Mouse (Mus musculus): ENCODE measurements around the gene Chid1. TPM values are rescaled to one million over a fixed set of nuclear protein-coding genes. Genes with fewer than 3 reads are reported as not detected.

Gene Chid1
- polyA plus RNA-seq, 1 experiment from 2014 or later = 25.2 TPM

DNA sequence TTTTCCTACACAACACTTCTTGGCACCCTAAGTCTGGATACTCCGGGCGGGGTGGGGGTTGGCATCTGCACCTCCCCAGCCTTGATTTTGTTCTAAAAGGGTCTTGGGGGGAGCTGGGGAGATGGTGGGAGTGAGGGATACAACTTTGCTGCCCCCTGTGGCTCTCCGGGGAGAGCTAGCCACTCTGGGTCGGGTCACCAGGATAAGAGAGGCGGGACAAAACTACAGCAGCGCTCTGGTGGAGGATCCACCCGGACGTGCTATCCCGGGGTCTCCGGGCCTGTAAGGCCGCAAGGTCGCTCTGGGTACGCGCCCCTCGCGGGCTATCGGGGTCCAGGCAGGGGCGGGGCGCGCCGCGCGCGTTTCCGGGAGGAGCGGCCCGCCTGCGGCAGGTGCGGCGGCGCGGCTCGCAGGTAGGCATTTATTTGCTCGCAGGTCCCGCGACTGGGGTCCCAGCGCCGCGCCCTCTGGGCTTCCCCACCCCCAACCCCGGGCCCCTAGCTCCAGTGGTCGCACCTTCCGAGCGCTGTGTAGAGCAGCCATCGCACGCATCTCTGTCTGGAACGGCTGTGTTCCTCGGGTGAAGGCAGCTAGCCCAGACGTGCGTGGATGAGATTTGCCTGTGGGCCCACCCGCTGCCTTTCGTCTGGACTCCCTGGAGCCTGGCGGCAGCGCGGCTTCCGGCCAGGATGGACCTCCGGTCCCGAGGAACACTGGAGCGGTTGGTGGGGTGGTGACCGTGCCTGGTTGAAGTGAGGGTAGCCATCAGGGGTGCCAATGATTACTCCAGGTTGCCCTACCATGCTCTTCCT lies 77.9 kb downstream of the Chid1 start:
- H3K27me3 ChIP-seq = peaks cover 81% of the 10 kb centered on the region
- H3K36me3 ChIP-seq (replicated peaks) = peaks cover 12% of the 10 kb centered on the region; the same call in 1 of the 2 replicates

DNA sequence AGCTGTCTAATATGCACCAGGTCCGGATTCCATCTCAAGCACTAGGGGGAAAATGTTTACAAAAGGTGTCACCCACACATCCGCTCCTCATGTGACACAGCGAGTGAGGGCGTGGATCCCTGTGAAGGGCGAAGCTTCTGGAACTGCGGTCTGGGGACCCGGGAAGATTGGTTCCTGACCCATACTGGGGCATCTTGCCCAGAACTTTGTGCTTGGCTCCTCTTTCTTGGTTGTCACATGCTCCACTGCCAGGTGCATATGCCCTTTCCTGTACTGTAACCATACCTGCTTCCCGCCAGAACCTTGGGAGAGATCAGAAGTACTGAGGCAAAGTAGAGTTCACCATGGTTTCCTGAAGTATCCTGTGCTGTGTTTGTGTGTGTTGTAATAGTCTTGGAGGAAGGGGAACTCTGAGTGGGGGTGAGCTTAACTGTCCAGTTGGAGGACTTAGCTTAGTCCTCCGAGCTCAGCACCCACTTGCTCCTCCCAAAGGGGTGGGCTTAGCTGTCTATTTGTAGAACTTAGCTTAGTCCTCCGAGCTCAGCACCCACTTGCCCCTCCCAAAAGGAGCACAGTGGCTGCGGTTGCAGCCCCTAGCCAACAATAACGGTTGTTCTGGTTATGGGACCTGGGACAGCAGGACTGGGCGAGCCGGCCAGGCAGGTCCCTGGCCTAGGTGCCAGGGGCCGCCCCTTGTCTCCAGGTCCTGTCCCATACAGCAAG lies 79.1 kb downstream of the Chid1 start, which contains the start of gene Cracr2b:
Cracr2b (plus strand) TSS at position 704 of the 723 bp plus-strand sequence.
- ATAC-seq (ENCODE audit: insufficient read depth) = no peak
- 54% methylated on average over 15 of the region's 15 CpGs for WGBS (ENCODE audit: insufficient replicate concordance)
- peaks cover 12% of the 10 kb centered on the region; the same call in 1 of the 2 replicates for H3K36me3 ChIP-seq (replicated peaks)

More for the DNA sequence above, 77.9 kb downstream of the Chid1 start:
- peak overlapping the region; percentile 40; the same call in 1 of the 2 replicates for H3K9ac ChIP-seq
- peak overlapping the region; percentile 66 for H3K4me2 ChIP-seq
- no peak overlapping the region for H3K27ac ChIP-seq (replicated peaks)
- WGBS (ENCODE audit: insufficient replicate concordance) = 3% methylated on average over 54 of the region's 59 CpGs
- H3K9me3 ChIP-seq (replicated peaks) = no peaks in the 10 kb centered on the region
- H3K4me1 ChIP-seq (replicated peaks) = peaks cover 49% of the 10 kb centered on the region
- H3K4me3 ChIP-seq (replicated peaks) = peak overlapping the region; percentile 50
- ATAC-seq (ENCODE audit: insufficient read depth) = no peak

DNA sequence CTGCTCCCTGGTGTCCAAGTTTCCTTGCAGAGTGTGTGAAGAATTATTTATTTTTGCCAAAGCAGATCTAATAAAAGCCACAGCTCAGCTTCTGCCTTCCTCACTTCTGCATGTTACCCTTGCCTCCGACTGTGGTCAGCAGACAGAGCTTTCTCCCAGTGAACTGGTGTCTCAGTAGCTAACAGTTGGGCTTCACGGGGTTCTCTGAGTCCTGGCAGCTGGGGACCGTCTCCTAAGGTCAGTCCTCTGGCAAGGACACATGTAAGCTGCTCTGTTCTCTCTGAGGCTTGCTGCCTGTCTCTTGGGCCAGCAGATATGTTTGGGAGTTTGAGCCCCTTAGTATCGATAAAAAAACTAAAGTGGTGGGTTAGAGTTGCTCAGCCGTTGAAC lies 79.7 kb downstream of the Chid1 start:
- H3K4me1 ChIP-seq (replicated peaks) = peaks cover 50% of the 10 kb centered on the region
- no peak overlapping the region for H3K4me2 ChIP-seq
- H3K36me3 ChIP-seq (replicated peaks) = peaks cover 12% of the 10 kb centered on the region; the same call in 1 of the 2 replicates
- peaks cover 63% of the 10 kb centered on the region for H3K27me3 ChIP-seq
- H3K9ac ChIP-seq = no peak overlapping the region
- no peak overlapping the region for H3K27ac ChIP-seq (replicated peaks)
- ATAC-seq (ENCODE audit: insufficient read depth) = no peak
- 59% methylated on average over 5 of the region's 5 CpGs for WGBS (ENCODE audit: insufficient replicate concordance)
- no peak overlapping the region for H3K4me3 ChIP-seq (replicated peaks)
- no peaks in the 10 kb centered on the region for H3K9me3 ChIP-seq (replicated peaks)

More for the DNA sequence above, 79.1 kb downstream of the Chid1 start, which contains the start of gene Cracr2b:
- H3K9ac ChIP-seq = peak within 1 kb of the TSS; percentile 40; the same call in 1 of the 2 replicates
- H3K4me3 ChIP-seq (replicated peaks) = peak within 1 kb of the TSS; percentile 50
- H3K27ac ChIP-seq (replicated peaks) = 0 out of 2 replicates have a peak within 1 kb of the TSS, but pooled peaks have one; percentile 38
- H3K27me3 ChIP-seq = peaks cover 69% of the 10 kb centered on the region
- no peaks in the 10 kb centered on the region for H3K9me3 ChIP-seq (replicated peaks)
- H3K4me2 ChIP-seq = peak within 1 kb of the TSS; percentile 66
- H3K4me1 ChIP-seq (replicated peaks) = peaks cover 51% of the 10 kb centered on the region

DNA sequence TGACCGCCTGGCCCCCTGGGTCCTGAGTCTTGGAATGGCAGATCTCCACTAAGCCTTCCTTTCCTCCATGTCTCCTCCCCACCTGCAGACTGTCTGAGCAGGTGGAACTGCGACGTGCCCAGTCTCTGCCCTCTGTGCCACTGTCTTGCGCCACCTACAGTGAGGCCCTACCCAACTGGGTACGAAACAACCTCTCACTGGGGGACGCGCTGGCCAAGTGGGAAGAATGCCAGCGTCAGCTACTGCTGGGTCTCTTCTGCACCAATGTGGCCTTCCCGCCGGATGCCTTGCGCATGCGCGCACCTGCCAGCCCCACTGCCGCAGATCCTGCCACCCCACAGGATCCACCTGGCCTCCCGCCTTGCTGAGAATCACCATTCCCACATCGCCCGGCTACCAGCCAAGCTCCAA lies 80.4 kb downstream of the Chid1 start:
- no peak overlapping the region for H3K4me3 ChIP-seq (replicated peaks)
- H3K36me3 ChIP-seq (replicated peaks) = peaks cover 12% of the 10 kb centered on the region; the same call in 1 of the 2 replicates
- ATAC-seq (ENCODE audit: insufficient read depth) = no peak
- peaks cover 57% of the 10 kb centered on the region for H3K27me3 ChIP-seq
- H3K4me1 ChIP-seq (replicated peaks) = peaks cover 50% of the 10 kb centered on the region
- H3K9me3 ChIP-seq (replicated peaks) = no peaks in the 10 kb centered on the region
- 84% methylated on average over 17 of the region's 17 CpGs for WGBS (ENCODE audit: insufficient replicate concordance)
- no peak overlapping the region for H3K9ac ChIP-seq
- no peak overlapping the region for H3K27ac ChIP-seq (replicated peaks)
- no peak overlapping the region for H3K4me2 ChIP-seq

GRCm38 (mm10) chr7:141458661-141459060 lies 81.0 kb downstream of the Chid1 start:
- Histone ChIP-seq H3K9ac (no peak overlapping the region), H3K27me3 (peaks cover 50% of the 10 kb centered on the region), H3K9me3 (replicated peaks) (no peaks in the 10 kb centered on the region), H3K4me3 (replicated peaks) (no peak overlapping the region), H3K4me2 (no peak overlapping the region), H3K27ac (replicated peaks) (no peak overlapping the region), H3K4me1 (replicated peaks) (peaks cover 52% of the 10 kb centered on the region), H3K36me3 (replicated peaks) (peaks cover 12% of the 10 kb centered on the region; the same call in 1 of the 2 replicates)
- WGBS (ENCODE audit: insufficient replicate concordance) = 88% methylated on average over 11 of the region's 11 CpGs
- no peak for ATAC-seq (ENCODE audit: insufficient read depth)

- H3K4me2 ChIP-seq = no peak overlapping the region
- peaks cover 12% of the 10 kb centered on the region; the same call in 1 of the 2 replicates for H3K36me3 ChIP-seq (replicated peaks)
- no peak overlapping the region for H3K9ac ChIP-seq
- peaks cover 45% of the 10 kb centered on the region for H3K27me3 ChIP-seq
- H3K9me3 ChIP-seq (replicated peaks) = no peaks in the 10 kb centered on the region
- H3K4me1 ChIP-seq (replicated peaks) = peaks cover 55% of the 10 kb centered on the region
- 77% methylated on average over 15 of the region's 15 CpGs for WGBS (ENCODE audit: insufficient replicate concordance)
- H3K27ac ChIP-seq (replicated peaks) = no peak overlapping the region
- no peak for ATAC-seq (ENCODE audit: insufficient read depth)
- H3K4me3 ChIP-seq (replicated peaks) = no peak overlapping the region
These were observed 81.5 kb downstream of the Chid1 start for GRCm38 (mm10) chr7:141457986-141458660.

GRCm38 (mm10) chr7:141457236-141457635 lies 82.4 kb downstream of the Chid1 start:
- H3K9me3 ChIP-seq (replicated peaks) = no peaks in the 10 kb centered on the region

GRCm38 (mm10) chr7:141456739-141457138 lies 82.9 kb downstream of the Chid1 start:
- H3K4me3 ChIP-seq (replicated peaks) = peak overlapping the region; percentile 78; the same call in 1 of the 2 replicates
- peaks cover 31% of the 10 kb centered on the region for H3K27me3 ChIP-seq
- no peaks in the 10 kb centered on the region for H3K9me3 ChIP-seq (replicated peaks)
- H3K4me1 ChIP-seq (replicated peaks) = peaks cover 55% of the 10 kb centered on the region
- H3K9ac ChIP-seq = no peak overlapping the region
- peak overlapping the region; percentile 99 for H3K4me2 ChIP-seq
- peaks cover 18% of the 10 kb centered on the region for H3K36me3 ChIP-seq (replicated peaks)
- no peak for ATAC-seq (ENCODE audit: insufficient read depth)
- H3K27ac ChIP-seq (replicated peaks) = no peak overlapping the region
- WGBS (ENCODE audit: insufficient replicate concordance) = 75% methylated on average over 6 of the region's 6 CpGs

More at GRCm38 (mm10) chr7:141457236-141457635, 82.4 kb downstream of the Chid1 start:
- Histone ChIP-seq H3K27me3 (peaks cover 36% of the 10 kb centered on the region), H3K9ac (no peak overlapping the region), H3K4me3 (replicated peaks) (no peak overlapping the region), H3K4me1 (replicated peaks) (peaks cover 54% of the 10 kb centered on the region), H3K27ac (replicated peaks) (no peak overlapping the region), H3K36me3 (replicated peaks) (peaks cover 13% of the 10 kb centered on the region), H3K4me2 (no peak overlapping the region)
- 82% methylated on average over 14 of the region's 14 CpGs for WGBS (ENCODE audit: insufficient replicate concordance)
- no peak for ATAC-seq (ENCODE audit: insufficient read depth)

DNA sequence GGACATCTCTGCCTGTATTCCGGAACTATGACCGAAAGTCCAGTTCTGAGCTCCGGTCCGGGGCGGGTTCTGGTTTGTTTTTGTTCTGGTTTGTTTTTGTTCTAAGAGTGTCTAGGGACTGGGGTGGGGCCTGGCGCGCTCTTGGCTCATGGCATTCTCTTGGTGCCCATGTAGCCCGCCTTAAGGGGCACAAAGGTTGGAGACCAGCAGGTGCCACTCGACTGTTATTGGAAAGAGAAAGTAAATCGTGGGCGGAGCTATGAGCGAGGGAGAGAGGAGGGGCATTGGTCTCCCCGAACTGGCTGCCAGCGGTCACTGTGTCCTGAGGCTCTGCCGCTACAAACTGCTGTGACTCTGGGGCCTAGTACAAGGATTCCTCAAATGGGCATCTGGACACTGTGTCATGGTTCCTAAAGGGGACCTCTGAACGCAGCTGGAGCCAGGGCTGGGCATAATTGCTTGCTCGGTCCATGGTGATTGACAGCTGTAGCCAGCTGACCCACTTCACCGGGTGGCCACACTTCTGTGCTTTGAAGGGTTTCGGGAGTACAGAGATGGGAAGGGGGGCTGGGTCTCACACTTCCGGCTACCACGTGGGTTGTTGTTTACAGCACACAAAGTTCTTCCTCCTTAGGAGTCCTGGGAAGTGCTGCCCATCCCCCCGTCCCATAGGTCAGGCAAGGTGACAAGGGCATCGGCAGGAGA lies 83.9 kb downstream of the Chid1 start:
- Histone ChIP-seq H3K9me3 (replicated peaks) (no peaks in the 10 kb centered on the region), H3K27me3 (peaks cover 21% of the 10 kb centered on the region), H3K9ac (peak overlapping the region; percentile 71), H3K4me2 (peak overlapping the region; percentile 99), H3K27ac (replicated peaks) (peak overlapping the region; percentile 89), H3K36me3 (replicated peaks) (peaks cover 28% of the 10 kb centered on the region), H3K4me3 (replicated peaks) (peak overlapping the region; percentile 78), H3K4me1 (replicated peaks) (peaks cover 56% of the 10 kb centered on the region)
- ATAC-seq (ENCODE audit: insufficient read depth) = peak; percentile 17
- WGBS (ENCODE audit: insufficient replicate concordance) = 2% methylated on average over 23 of the region's 23 CpGs

GRCm38 (mm10) chr7:141454967-141455551 lies 84.6 kb downstream of the Chid1 start, which contains the start of gene Pnpla2:
Pnpla2 (plus strand) TSS chr7:141455198.
- peak within 1 kb of the TSS; percentile 99 for H3K4me2 ChIP-seq
- peak within 1 kb of the TSS; percentile 78 for H3K4me3 ChIP-seq (replicated peaks)
- H3K9me3 ChIP-seq (replicated peaks) = no peaks in the 10 kb centered on the region
- H3K27ac ChIP-seq (replicated peaks) = peak within 1 kb of the TSS; percentile 89
- H3K36me3 ChIP-seq (replicated peaks) = peaks cover 35% of the 10 kb centered on the region
- H3K9ac ChIP-seq = peak within 1 kb of the TSS; percentile 71
- peak; percentile 88 for ATAC-seq (ENCODE audit: insufficient read depth)
- under 1% methylated on average over 45 of the region's 45 CpGs for WGBS (ENCODE audit: insufficient replicate concordance)
- peaks cover 63% of the 10 kb centered on the region for H3K4me1 ChIP-seq (replicated peaks)
- peaks cover 14% of the 10 kb centered on the region for H3K27me3 ChIP-seq
